Mouse (Mus musculus) spleen, adult 18-20 months (tissue): ENCODE measurements at regions not wholly inside any gene's neighbourhood (a gene's known extent, or its start where the extent isn't known, plus 50 kb on each side); places are given as distances from the start of the nearest gene placed in this dataset.
A peak's percentile ranks its signal among the peaks of the same experiment; 100 is the strongest.

Source experiments
- DNase-seq, 2 experiments: peaks; one replicate each; pipeline ENCODE4 v3.0.0; 2022; ENCODE audit warnings: mixed read lengths in 2 of 2

DNA sequence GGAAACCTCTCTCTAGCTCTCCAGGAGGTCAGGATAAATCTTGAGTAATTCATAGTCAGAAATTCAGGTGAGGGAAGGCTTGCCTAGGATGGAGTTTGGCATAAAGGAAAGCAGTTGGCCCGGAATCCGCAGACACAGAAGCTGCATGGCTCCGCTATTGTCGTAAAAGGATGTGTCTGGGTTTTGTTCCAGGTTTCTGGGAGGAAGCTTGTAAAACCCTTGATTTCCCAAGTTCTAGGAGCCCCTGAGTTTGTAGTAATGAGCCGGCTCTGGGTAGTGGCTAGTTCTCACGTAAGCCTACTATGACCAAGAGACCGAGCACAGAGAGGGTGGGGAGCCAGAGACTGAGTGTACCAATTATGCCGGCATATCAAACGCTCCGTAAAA, 52.7 kb upstream of the Gm21915 start:
- no peak for DNase-seq

DNA sequence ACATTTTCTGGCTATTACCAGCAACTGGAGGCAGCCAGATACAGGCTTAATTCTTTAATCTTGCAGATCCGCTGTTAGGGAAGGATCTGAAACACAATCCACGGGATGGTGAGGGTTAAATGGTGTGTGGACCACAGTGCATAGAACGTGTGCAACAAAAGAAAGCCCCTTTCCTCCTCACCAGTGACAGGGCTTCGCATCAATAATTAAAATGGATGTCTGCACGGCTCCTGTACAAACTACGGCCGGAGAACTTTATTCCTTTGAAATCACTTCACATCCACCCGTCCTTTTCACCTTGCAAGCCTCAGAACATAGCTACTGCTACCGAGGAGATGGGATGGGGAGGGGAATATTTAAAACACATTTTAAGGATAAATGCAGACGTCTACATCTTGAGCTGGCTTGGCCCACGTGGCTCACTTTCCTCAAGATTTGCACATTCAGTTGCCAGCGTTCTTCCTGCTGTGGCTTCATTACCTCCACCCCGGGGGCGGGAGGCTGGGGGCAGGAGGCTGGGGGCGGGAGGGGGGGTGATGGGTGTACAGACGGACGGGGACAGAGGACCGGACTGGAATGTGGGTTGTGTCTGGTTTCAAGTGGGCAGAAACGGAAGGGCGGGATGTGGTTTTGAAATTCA, 53.3 kb upstream of the Gm21915 start:
- no peak for DNase-seq

DNA sequence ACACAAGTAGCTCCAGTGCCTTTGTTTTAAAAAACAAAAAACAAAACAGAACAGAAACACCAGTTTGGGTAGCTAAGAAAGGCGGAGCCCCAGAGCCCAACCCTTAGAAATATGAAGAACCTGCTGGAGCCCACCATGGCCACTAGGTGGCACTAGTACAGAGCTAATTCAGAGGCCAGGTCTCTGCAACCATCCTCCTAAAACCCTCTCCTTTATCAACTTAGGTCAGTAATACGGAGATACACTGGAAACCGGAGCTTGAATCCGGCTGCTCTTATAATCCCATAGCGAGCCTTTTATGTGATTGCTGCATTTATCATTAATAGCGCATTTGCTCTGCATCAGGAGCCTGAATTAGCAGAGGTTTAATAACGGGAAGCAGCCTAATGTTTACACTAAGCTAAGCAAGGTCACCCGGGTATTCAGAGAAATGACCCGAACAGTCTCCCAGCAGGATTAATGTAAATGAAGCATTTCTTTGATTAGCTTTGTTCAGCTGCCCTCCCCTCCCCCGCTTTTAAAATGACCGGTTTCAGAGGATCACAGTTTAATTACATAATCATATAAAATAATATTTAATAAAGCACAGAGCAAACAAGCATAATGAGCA, 53.9 kb upstream of the Gm21915 start:
- peak; percentile 27 to 52 for DNase-seq

DNA sequence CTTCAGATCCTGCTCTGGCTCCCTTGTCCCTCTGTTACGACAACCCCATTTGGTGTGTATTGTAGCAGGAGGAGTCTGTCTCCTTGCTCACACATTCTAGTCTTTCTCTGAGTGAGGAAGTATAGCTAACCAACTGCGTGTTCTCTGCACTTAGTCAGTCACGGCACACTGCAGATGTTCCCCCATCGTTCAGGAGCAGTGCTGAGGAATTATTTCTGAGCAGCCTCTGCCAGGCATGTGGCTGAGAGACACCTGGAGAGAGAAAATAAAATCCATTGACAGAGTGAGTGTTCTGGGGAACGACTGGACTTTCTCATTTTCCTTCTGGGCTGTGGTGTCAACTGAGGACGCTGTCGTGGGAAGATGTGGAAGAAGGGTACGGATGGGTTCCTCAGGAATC, 54.5 kb upstream of the Gm21915 start:
- DNase-seq: no peak

DNA sequence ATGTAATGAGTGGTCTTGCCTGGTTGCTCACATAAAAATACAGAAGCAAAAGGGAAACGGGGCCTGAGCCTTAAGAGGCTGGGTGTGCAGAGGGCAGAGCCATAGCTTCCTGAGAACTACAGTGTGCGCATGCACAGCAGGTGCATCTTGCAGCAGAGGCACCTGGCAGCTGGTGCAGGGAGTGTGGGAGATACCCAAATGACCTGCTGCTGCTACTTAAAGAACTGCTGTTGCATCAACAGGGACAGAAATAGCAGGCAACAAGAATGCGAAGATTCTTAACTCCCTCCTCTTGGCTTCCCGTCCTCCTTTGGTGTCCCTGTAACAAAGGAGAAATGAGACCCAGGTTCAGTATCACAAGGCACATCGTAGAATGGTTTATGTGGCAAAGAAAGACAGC, 56.3 kb upstream of the Gm21915 start:
- no peak for DNase-seq

DNA sequence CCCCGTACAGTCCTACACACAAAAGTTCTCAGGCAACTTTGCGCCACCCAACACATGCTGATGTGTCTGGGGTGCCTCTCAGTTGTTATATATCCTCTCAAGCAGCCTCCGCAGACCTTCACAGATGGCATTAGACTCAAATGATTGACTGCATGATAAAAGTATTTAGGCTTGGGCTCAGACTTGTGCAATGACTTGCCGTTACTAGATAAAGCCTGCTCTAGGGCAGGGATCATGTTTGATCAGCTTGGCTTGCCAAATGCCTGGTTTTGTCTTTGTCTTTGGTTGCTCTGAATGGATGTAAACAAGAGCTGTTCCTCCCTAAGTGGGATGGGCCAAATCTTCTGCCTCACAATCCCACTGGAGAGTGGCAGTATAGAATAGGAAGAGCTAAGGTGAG, 57.2 kb upstream of the Gm21915 start:
- DNase-seq: no peak

DNA sequence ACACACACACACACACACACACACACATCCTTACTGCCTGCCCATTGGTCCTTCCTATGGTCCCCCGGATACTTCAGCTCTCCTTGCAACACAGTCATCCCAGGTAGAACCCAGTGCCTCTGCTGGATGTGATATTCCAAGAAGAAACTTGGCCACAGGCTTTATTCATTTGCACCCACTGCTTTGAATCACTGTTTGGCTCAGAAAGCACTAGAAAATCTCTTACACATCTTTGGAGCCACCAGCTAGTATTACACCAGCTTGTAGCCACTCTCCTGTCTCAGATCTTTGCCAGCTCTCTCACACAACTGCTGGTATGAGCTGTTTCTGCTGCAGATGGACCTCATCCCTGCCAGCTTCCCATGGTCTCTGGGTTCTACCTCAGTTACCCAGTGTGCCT, 57.7 kb upstream of the Gm21915 start:
- DNase-seq: no peak

DNA sequence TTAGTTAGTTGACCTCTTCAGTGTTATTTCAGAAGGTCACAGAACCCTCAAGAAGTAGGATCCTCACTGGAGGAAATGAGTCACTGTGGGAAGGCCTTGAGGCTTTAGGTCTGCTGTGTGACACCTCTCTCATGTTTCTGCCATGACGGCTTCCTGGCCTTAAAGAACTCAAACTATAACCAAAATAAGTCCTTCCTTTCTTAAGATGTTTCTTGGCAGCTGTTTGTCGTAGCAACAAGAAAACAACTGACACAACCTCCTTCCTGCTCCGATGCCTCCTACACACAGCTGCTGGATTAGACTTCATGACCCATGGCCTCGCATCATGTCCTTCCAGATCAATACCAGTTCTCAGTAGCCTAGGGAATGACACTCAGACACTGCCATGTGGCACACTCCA, 58.1 kb upstream of the Gm21915 start:
- no peak for DNase-seq

DNA sequence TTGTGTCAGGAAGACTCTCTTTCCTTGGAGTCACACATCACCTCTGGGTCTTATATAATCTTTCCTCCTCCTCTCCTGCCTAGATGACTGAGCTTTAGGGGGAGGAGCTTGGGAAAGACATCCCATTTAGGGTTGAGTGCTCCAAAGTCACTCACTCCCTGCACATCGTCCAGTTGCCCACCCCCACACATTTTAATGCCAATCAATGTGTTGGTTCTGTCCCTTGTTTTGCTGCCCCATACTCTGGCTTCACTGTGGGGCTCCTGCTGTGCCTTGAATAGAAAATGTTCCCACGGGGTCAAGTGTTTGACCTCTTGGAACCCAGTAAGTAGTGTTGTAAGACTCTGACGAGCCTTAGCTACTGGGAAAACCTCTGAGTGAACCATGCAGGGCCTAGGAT, 58.8 kb upstream of the Gm21915 start:
- DNase-seq: no peak

DNA sequence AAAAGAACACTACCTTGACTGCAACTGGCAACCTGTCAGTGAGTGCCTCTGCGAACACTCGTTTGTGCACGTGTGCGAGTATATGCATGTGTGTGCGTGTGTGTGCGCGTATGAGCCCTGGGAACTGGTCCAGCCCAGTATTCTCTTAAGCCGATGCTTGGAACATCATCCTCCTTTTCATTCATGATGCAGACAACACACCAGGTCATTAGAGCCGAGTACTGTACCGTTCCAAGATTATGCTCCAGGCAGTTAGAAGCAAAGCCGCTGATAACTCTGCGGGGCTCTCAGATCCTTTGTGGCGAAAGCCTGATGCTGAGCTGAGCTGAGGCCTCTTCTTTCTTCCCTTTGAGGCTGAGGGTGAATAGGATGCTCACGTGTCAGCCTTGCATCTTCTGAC, 61.8 kb upstream of the Gm21915 start:
- no peak for DNase-seq

DNA sequence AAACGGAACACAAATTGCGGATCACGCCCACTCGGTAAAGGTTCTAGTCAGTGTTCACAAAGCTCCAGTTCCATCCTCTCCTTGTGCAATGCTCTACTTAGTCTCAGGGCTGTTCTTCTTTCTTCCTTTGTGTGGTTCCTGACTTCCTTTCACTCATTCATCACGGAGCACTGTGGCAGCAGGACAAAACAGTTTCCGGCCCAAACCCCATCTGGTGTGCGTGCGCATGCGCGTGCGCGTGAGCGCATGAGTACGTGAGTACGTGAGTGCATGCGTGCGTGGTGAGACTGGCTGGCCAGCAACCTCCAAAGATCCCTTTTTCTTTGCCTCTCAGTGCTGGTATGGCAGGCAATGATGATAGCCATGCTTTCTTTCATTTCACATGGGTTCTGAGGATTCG, 62.5 kb upstream of the Gm21915 start:
- DNase-seq: no peak

DNA sequence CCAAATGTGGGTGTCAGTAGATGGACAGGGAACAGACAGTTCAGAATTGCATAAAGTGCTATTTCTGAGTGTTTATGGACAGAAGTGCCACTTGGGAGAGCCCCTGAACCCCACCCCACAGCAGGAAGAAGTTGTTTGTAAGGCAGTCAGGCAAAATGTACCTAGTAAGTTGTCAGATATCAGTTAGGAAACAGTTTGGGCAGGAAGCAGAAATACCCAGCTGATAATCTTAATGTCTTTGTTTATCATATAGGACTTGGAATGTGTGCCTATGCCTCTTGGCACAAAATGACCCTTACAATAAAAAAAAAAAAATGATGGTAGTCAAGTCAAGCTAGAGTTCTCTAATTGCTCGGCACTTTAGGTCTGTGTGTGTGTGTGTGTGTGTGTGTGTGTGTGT, 66.9 kb upstream of the Gm21915 start:
- DNase-seq: no peak

DNA sequence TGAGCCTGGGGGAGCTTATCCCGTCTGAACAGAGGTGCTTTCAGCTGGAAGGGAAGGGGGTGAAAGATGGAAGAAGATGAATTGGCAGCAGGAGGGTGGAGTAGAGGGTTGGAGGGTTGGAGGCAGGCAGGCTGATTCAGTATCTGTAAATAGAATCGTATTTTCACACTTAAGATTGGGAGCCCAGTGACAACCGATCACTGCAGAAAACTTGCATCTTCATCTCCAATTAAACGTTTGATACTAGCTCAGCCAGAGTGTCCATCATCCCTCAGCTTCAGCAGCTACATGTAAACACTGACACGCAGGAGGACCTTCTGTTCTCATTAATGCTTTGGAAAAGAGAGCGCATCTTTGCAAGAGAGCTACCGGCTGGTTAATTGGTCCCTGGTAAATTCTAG, 67.2 kb upstream of the Gramd1b start:
- no peak for DNase-seq

DNA sequence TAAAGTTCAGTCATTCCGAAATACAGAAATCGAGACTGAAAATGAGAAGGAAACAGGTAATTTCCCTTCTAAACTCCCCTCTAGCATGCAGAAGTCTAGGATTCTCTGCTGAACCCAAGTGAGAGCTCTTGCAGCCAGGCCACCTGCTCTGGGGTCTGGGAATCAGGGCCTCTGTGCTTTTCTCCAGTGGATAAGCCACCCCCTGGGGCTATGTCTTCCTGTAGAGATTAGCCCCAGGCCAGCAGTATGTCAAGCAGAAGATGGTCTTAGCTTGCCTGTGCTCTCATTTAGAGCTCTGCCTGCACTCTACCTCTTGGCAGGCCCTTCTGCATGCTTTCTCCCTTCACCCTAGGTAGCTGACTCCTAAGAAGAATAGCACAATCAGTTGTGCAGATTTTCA, 56.2 kb upstream of the Gramd1b start:
- DNase-seq: no peak

DNA sequence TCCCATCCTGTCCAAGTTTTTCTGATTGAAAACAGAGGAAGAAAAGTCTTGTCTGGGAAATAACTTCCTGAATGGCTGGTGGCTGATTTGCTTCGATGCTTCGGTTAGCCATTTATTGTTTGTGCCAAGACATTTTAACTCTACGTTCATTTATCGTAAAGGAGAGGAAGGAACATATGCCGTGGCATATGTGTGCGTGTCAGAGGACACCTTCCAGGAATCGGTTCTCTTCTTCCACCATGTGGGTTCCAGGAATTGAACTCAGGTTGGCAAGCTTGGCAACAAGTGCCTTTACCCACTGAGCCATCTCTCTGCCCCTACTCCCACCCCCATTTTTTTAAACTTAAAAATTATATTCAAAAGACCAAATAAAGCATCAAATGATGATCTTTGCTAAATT, 55.4 kb upstream of the Gramd1b start:
- no peak for DNase-seq

DNA sequence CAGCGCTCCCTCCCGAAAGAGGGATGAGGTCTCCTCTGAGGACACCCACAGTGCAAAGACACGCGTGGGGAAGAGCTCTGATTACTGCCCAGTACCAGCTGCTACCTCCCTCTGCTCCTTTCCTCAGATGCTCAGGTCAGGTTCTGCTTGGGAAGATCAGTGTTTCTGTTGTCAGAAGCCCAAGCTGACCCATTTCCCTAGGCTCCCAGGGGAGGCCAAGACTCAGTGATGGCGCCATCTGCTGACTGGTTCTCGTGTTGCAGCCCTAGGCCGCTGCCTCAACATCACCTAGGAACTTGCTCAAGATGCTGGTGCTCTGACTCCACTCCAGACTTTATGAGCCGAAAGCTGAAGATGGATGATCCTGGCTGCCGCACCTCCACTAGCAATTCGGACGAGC, 52.4 kb upstream of the Gramd1b start:
- peak; percentile 28 to 68 for DNase-seq

DNA sequence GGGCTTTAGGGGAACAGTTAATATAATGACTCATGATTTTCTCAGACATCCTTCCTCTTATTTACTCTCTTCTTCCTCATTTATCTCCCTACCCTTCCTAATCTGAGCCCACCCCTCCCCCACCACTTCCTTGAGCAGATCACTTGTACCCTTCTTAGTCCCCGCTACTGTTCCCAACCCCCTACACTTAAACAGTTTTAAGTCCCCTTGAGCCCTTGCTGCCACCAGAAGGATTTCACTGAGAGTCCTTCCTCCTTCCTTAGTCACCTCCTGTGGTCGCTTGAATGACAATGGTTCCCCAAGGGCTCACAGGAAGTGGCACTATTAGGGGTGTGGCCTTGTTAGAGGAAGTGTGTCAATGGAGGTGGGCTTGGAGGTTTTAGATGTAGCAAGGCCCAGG, 50.7 kb upstream of the Gramd1b start:
- peak; percentile 10 to 41 for DNase-seq
